Mouse (Mus musculus) liver, adult 2 months (tissue): ENCODE data around the gene Cmtr1. TPM values are rescaled to one million over a fixed set of nuclear protein-coding genes. Genes with fewer than 3 reads are reported as not detected.

Experiments used
- DNase-seq: peaks from one replicate; pipeline ENCODE4 v3.0.0-alpha.2; 2011; ENCODE audit warnings: low read depth, low spot score; ENCODE audit errors: extremely low read depth
- H3K27ac ChIP-seq: fragments of 200-500 bp; replicated peaks from 2 replicates; pipeline ENCODE4 v1.5.1; 2012; ENCODE audit warnings: low read depth, mild to moderate bottlenecking, control low read depth, inconsistent platforms, low read length; ENCODE audit not compliant: insufficient read depth
- H3K27me3 ChIP-seq: fragments of 200-500 bp; 2 replicates; pipeline ENCODE4 v1.6.1; 2012; ENCODE audit warnings: mild to moderate bottlenecking, moderate library complexity, low read length, inconsistent platforms; ENCODE audit not compliant: control insufficient read depth, insufficient read depth
- H3K36me3 ChIP-seq: fragments of 200-500 bp; 2 replicates; pipeline ENCODE4 v1.6.1; 2012; ENCODE audit warnings: low read length, inconsistent platforms; ENCODE audit not compliant: control insufficient read depth, insufficient read depth
- H3K4me1 ChIP-seq: fragments of 200-500 bp; 2 replicates; pipeline ENCODE4 v1.6.1; 2011; ENCODE audit warnings: low read length; ENCODE audit not compliant: control insufficient read depth, insufficient read depth
- H3K4me3 ChIP-seq: fragments of 200-500 bp; 2 replicates; pipeline ENCODE4 v1.5.1; 2011; ENCODE audit warnings: low read depth, mild to moderate bottlenecking, control low read depth, low read length, moderate library complexity; ENCODE audit not compliant: insufficient read depth
- H3K79me2 ChIP-seq: fragments of 200-500 bp; 2 replicates; pipeline ENCODE4 v1.6.1; 2012; ENCODE audit warnings: inconsistent platforms, mild to moderate bottlenecking, low read length, moderate library complexity; ENCODE audit not compliant: control insufficient read depth, insufficient read depth
- H3K9ac ChIP-seq: fragments of 200-500 bp; 2 replicates; pipeline ENCODE4 v1.6.1; 2012; ENCODE audit warnings: low read depth, mild to moderate bottlenecking, control low read depth, inconsistent platforms, low read length
- CTCF ChIP-seq: fragments of 200-500 bp; IDR thresholded peaks from 2 replicates; pipeline ENCODE4 v1.5.1; 2011; ENCODE audit warnings: low read depth, low read length, control low read depth
- POLR2A ChIP-seq: fragments of 200-500 bp; IDR thresholded peaks from 2 replicates; pipeline ENCODE4 v1.6.1; 2011; ENCODE audit warnings: low read length, control low read depth; ENCODE audit not compliant: insufficient read depth; ENCODE audit errors: extremely low read depth
- WGBS: fragments of 180-500 bp; shearing (Covaris S2); methylation state at CpG from one replicate; pipeline ENCODE4 v1.1.7; 2018; 5-methylcytosine and 5-hydroxymethylcytosine counted together
- polyA plus RNA-seq: library from polyadenylated mRNA; depleted of rRNA; stranded (reverse); fragments of >200 nt; gene quantifications from 2 replicates; pipeline ENCODE4 v1.2.3, GENCODE M21; 2012
- total RNA-seq: library from RNA; depleted of rRNA; stranded (reverse); fragments of >200 nt; gene quantifications from 2 replicates; pipeline ENCODE4 v1.2.3, GENCODE M21; 2014

Gene Cmtr1
- total and polyA plus RNA-seq, 2 experiments, result 23.4 to 27.7 TPM

GRCm38 (mm10) chr17:29725027-29725620 is 64.7 kb downstream of the Cmtr1 start:
- no peaks in the 10 kb centered on the region for H3K36me3 ChIP-seq
- TF ChIP-seq CTCF, result no peak
- TF ChIP-seq POLR2A, result no peak
- no peak overlapping the region for H3K4me3 ChIP-seq
- no peak overlapping the region for H3K27ac ChIP-seq
- H3K9ac ChIP-seq, result no peak overlapping the region
- no peaks in the 10 kb centered on the region for H3K79me2 ChIP-seq
- WGBS, result 74% methylated on average over 6 of the region's 6 CpGs
- DNase-seq, result no peak
- no peaks in the 10 kb centered on the region for H3K27me3 ChIP-seq
- no peaks in the 10 kb centered on the region for H3K4me1 ChIP-seq

GRCm38 (mm10) chr17:29728082-29728481 is 67.7 kb downstream of the Cmtr1 start:
- no peak for DNase-seq
- Histone ChIP-seq H3K4me3 (no peak overlapping the region), H3K4me1 (no peaks in the 10 kb centered on the region), H3K27me3 (no peaks in the 10 kb centered on the region), H3K27ac (no peak overlapping the region), H3K79me2 (no peaks in the 10 kb centered on the region), H3K36me3 (no peaks in the 10 kb centered on the region), H3K9ac (no peak overlapping the region)
- 55% methylated on average over 7 of the region's 8 CpGs for WGBS
- TF ChIP-seq POLR2A, result no peak
- TF ChIP-seq CTCF, result no peak

- TF ChIP-seq POLR2A (no peak), CTCF (no peak)
- Histone ChIP-seq H3K36me3 (no peaks in the 10 kb centered on the region), H3K79me2 (no peaks in the 10 kb centered on the region), H3K4me3 (no peak overlapping the region), H3K27me3 (no peaks in the 10 kb centered on the region), H3K9ac (no peak overlapping the region), H3K27ac (no peak overlapping the region), H3K4me1 (no peaks in the 10 kb centered on the region)
- no peak for DNase-seq
- 61% methylated on average over 13 of the region's 13 CpGs for WGBS
Measured at GRCm38 (mm10) chr17:29730510-29731265, 70.3 kb downstream of the Cmtr1 start.

- Histone ChIP-seq H3K9ac (no peak overlapping the region), H3K27me3 (no peaks in the 10 kb centered on the region), H3K27ac (no peak overlapping the region), H3K4me1 (no peaks in the 10 kb centered on the region), H3K36me3 (no peaks in the 10 kb centered on the region), H3K79me2 (no peaks in the 10 kb centered on the region), H3K4me3 (no peak overlapping the region)
- DNase-seq, result no peak
- TF ChIP-seq POLR2A (no peak), CTCF (no peak)
- 78% methylated on average over 12 of the region's 12 CpGs for WGBS
Measured at GRCm38 (mm10) chr17:29731266-29731952, 71.0 kb downstream of the Cmtr1 start.

GRCm38 (mm10) chr17:29731953-29732325 is 71.5 kb downstream of the Cmtr1 start:
- WGBS, result 84% methylated on average over 6 of the region's 6 CpGs
- H3K4me1 ChIP-seq, result no peaks in the 10 kb centered on the region
- H3K27ac ChIP-seq, result no peak overlapping the region

More at GRCm38 (mm10) chr17:29731953-29732325, 71.5 kb downstream of the Cmtr1 start:
- no peaks in the 10 kb centered on the region for H3K36me3 ChIP-seq
- no peak for DNase-seq
- no peaks in the 10 kb centered on the region for H3K79me2 ChIP-seq
- no peaks in the 10 kb centered on the region for H3K27me3 ChIP-seq
- TF ChIP-seq CTCF, result no peak
- no peak for TF ChIP-seq POLR2A
- H3K4me3 ChIP-seq, result no peak overlapping the region
- no peak overlapping the region for H3K9ac ChIP-seq
